Mouse (Mus musculus) T-cell, adult 2 months (primary cell): ENCODE measurements around the gene 0610030E20Rik.

Experiments
- DNase-seq: peaks from one replicate; pipeline ENCODE4 v3.0.0; 2022; ENCODE audit warnings: low spot score

The 0610030E20Rik gene

GRCm38 (mm10) chr6:72392341-72392740, 45.2 kb downstream of the 0610030E20Rik start:
- DNase-seq: no peak

GRCm38 (mm10) chr6:72396837-72397251, 49.7 kb downstream of the 0610030E20Rik start:
- no peak for DNase-seq

- DNase-seq: no peak
Observed at GRCm38 (mm10) chr6:72399967-72400366, 52.9 kb downstream of the 0610030E20Rik start.

- DNase-seq: peak; percentile 73
Observed at GRCm38 (mm10) chr6:72401875-72402274, 54.8 kb downstream of the 0610030E20Rik start.
